Mouse (Mus musculus) brown adipose tissue, adult 24 weeks (tissue): ENCODE results near the gene Htr3a. TPM values are rescaled to one million over a fixed set of nuclear protein-coding genes. Genes with fewer than 3 reads are reported as not detected.

ENCODE experiments used
- H3K27ac ChIP-seq: fragments of 200-500 bp; replicated peaks from 2 replicates; pipeline ENCODE4 v1.5.1; 2012; ENCODE audit warnings: low read depth, mild to moderate bottlenecking, low read length
- H3K4me1 ChIP-seq: fragments of 200-500 bp; 2 replicates; pipeline ENCODE4 v1.6.1; 2012; ENCODE audit warnings: low read length, mixed read lengths; ENCODE audit not compliant: control insufficient read depth, insufficient read depth, insufficient read length
- H3K4me3 ChIP-seq: fragments of 200-500 bp; 2 replicates; pipeline ENCODE4 v1.5.1; 2012; ENCODE audit warnings: low read depth, mild to moderate bottlenecking, low read length, moderate library complexity; ENCODE audit not compliant: insufficient read depth
- polyA plus RNA-seq: library from polyadenylated mRNA; stranded (reverse); fragments of >200 nt; gene quantifications from 2 replicates; pipeline ENCODE4 v1.2.4, GENCODE M21; 2012; ENCODE audit not compliant: missing spikeins, insufficient read depth, insufficient read length

The Htr3a gene
- not detected in 2 replicates for polyA plus RNA-seq

- Histone ChIP-seq H3K27ac (no peak within 1 kb of the TSS), H3K4me1 (no peaks in the 10 kb centered on the region), H3K4me3 (no peak within 1 kb of the TSS)
Observed at GRCm38 (mm10) chr9:48910885-48911537, at the start of gene Htr3a. TSS of gene Htr3a (minus strand) at chr9:48911099.

GRCm38 (mm10) chr9:48947565-48947964 is 36.7 kb upstream of the Htr3a start:
- no peak overlapping the region for H3K27ac ChIP-seq
- no peaks in the 10 kb centered on the region for H3K4me1 ChIP-seq
- no peak overlapping the region for H3K4me3 ChIP-seq

GRCm38 (mm10) chr9:48942349-48942748 is 31.4 kb upstream of the Htr3a start:
- H3K4me3 ChIP-seq: no peak overlapping the region
- no peaks in the 10 kb centered on the region for H3K4me1 ChIP-seq
- H3K27ac ChIP-seq: no peak overlapping the region

GRCm38 (mm10) chr9:48929436-48929835 is 18.5 kb upstream of the Htr3a start:
- no peak overlapping the region for H3K27ac ChIP-seq

GRCm38 (mm10) chr9:48928781-48929180 is 17.9 kb upstream of the Htr3a start:
- Histone ChIP-seq H3K27ac (no peak overlapping the region), H3K4me3 (no peak overlapping the region), H3K4me1 (no peaks in the 10 kb centered on the region)

More at GRCm38 (mm10) chr9:48929436-48929835, 18.5 kb upstream of the Htr3a start:
- Histone ChIP-seq H3K4me3 (no peak overlapping the region), H3K4me1 (no peaks in the 10 kb centered on the region)

- no peak overlapping the region for H3K4me3 ChIP-seq
- H3K27ac ChIP-seq: no peak overlapping the region
- no peaks in the 10 kb centered on the region for H3K4me1 ChIP-seq
Observed at GRCm38 (mm10) chr9:48916011-48916788, 5.3 kb upstream of the Htr3a start.

- H3K4me3 ChIP-seq: no peak overlapping the region
- H3K4me1 ChIP-seq: no peaks in the 10 kb centered on the region
- H3K27ac ChIP-seq: no peak overlapping the region
Observed at GRCm38 (mm10) chr9:48904421-48904820, 6.5 kb downstream of the Htr3a start.

GRCm38 (mm10) chr9:48903766-48904165 is 7.1 kb downstream of the Htr3a start:
- H3K27ac ChIP-seq: no peak overlapping the region
- no peaks in the 10 kb centered on the region for H3K4me1 ChIP-seq
- no peak overlapping the region for H3K4me3 ChIP-seq

- no peaks in the 10 kb centered on the region for H3K4me1 ChIP-seq
- no peak overlapping the region for H3K4me3 ChIP-seq
- H3K27ac ChIP-seq: no peak overlapping the region
Observed at GRCm38 (mm10) chr9:48898551-48898950, 12.3 kb downstream of the Htr3a start.

- H3K4me1 ChIP-seq: no peaks in the 10 kb centered on the region
- no peak overlapping the region for H3K4me3 ChIP-seq
- H3K27ac ChIP-seq: no peak overlapping the region
Observed at GRCm38 (mm10) chr9:48895819-48896536, 14.9 kb downstream of the Htr3a start.

- Histone ChIP-seq H3K4me1 (no peaks in the 10 kb centered on the region), H3K27ac (no peak overlapping the region)
Observed at GRCm38 (mm10) chr9:48894755-48895154, 16.1 kb downstream of the Htr3a start.

GRCm38 (mm10) chr9:48893986-48894385 is 16.9 kb downstream of the Htr3a start:
- H3K27ac ChIP-seq: no peak overlapping the region
- no peak overlapping the region for H3K4me3 ChIP-seq
- no peaks in the 10 kb centered on the region for H3K4me1 ChIP-seq

More at GRCm38 (mm10) chr9:48894755-48895154, 16.1 kb downstream of the Htr3a start:
- no peak overlapping the region for H3K4me3 ChIP-seq

GRCm38 (mm10) chr9:48889093-48889492 is 21.8 kb downstream of the Htr3a start:
- H3K4me1 ChIP-seq: no peaks in the 10 kb centered on the region

GRCm38 (mm10) chr9:48872896-48873295 is 38.0 kb downstream of the Htr3a start:
- H3K4me1 ChIP-seq: no peaks in the 10 kb centered on the region
- no peak overlapping the region for H3K27ac ChIP-seq

More at GRCm38 (mm10) chr9:48889093-48889492, 21.8 kb downstream of the Htr3a start:
- Histone ChIP-seq H3K27ac (no peak overlapping the region), H3K4me3 (no peak overlapping the region)

GRCm38 (mm10) chr9:48866523-48867121 is 44.3 kb downstream of the Htr3a start:
- Histone ChIP-seq H3K4me1 (peaks cover 2% of the 10 kb centered on the region; the same call in 1 of the 2 replicates), H3K27ac (no peak overlapping the region), H3K4me3 (no peak overlapping the region)

More at GRCm38 (mm10) chr9:48872896-48873295, 38.0 kb downstream of the Htr3a start:
- H3K4me3 ChIP-seq: no peak overlapping the region
